Mouse (Mus musculus) urinary bladder, postnatal 14 days (tissue): ENCODE measurements around the gene Ahnak2.

Experiments
- DNase-seq: peaks from one replicate; pipeline ENCODE4 v3.0.0; 2021; ENCODE audit warnings: low spot score

Ahnak2 gene

DNA sequence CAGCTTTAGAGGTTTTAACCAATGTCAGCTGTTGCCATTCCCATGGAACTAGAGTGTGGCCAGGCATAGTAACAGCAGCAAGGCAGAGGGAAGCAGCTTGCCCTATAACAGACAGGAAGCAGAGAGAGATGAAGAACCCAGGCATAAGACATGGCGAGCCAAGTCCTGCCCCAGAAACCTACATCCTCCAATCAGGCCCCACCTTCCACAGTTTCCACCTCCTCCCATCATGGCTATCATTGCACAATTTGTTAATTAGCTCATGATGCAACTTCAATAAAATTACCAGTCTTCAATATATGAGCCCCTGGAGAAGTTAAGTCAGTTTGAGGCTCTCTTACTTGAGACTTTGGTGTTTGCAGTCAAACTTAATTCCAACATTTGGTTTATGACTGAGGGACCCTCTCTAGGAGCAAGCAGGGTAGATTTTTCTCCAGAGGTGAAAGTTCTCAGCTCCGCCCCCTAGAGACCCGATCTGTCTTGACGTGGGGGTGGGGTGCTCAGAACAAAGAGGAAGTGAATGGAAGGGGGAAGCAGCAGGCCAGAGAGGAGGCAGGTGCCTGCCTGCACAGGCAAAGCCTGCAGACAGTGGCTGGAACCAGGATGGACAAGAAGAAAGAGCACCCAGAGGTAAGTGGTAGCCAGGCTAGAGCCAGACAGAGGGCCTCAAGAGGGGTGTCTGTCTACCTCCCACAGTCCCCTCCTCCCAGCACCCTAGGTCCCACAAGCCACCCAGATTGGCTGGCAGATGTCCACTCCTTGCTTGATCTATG lies 42.1 kb downstream of the Ahnak2 start, which contains the start of gene Pld4:
TSS of gene Pld4 (plus strand) at position 502 of the 773 bp plus-strand sequence.
- no peak for DNase-seq

DNA sequence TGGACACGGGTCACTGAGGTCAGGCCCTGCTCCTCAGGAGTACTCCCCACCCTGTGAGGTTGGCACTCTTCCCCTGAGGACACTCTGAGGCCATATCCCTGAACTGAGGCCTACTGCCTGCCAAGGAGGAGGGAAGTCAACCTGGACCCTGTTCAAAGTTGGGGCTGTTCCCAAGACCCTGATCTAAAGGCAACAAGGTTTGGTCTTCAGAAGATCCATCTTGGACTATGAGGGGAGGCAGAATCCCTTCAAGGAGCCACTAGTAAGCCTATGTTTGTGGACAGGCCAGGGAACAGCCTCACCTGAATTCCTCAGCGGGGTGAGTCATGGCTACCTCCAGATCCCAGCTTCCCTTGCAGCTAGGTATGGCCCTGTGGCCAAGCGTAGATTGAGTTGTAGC lies 43.0 kb downstream of the Ahnak2 start:
- DNase-seq, result no peak

DNA sequence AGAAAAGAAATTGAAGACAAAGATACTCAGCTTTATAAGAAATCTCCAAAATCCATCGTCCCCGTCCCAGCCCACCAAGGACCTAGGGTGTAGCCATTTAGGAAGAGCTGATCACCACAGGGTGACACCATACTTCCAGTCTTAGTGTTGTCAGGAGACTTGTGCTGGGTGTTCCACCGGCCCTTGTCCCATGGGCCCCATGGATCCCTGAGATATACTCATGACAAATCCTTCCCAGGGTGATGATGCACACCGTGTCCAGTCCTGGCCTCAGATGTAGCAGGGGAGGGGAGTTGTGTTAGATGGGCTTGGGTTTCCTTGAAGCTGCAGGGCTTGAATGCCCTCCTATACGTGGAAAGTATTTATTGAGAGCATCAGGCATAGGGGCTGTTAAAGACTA lies 44.6 kb downstream of the Ahnak2 start:
- DNase-seq, result no peak

DNA sequence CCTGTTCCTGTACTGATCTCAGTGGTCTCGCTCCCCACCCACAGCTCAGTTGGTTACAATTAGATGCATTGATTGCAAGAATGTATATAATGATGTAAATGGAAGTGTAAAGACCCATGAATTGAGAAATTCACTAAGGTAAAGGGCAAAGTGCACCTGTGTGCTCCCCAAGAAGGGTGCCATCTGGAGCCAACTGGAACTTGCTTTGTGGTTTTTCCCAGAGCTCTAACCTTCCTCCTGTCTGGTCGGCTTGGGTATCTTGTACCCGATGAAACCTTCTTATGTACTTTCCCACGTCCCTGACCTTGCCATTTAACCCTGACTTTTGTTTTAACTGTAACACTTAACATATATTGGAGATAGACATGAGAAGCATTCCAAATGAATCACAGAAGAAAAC lies 46.6 kb downstream of the Ahnak2 start:
- DNase-seq, result no peak

DNA sequence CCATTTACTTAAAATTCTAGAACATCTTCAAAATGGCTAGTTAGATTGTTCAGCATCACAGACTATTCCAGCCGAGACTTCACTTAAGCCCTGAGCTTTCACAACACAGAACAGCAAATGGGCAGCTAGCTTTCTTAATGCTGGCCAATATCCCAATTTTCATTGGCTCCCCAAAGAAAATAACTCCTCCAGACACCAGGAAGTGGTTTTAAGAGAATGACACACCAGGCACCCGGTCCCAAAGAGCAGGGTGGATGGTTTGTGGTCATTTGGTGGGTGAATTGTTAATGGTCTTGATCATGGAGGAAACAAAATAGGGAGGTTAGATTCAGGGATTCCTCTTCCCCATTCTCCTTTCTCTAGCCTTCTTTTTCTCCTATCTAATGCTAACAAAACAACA lies 50.1 kb downstream of the Ahnak2 start:
- no peak for DNase-seq

DNA sequence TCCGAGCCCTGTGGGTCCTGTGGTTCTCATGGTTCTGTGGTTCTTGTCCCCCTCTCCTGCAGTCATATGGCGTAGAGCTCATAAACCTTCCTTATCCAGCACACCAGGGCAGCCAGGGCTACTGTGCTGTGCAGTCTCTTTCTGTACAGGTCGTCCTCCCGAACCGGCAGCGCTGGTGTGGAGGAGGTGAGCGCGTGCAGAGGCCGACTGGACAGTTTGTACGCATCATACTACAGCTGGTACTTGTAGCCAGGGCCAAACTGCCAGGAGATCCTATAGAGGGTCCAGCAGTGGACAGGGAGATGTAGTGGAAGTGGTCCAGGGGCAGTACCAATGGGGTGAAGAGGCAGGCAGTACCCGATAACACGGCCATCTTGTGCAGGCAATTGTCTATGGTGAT lies 51.5 kb downstream of the Ahnak2 start:
- DNase-seq, result no peak

DNA sequence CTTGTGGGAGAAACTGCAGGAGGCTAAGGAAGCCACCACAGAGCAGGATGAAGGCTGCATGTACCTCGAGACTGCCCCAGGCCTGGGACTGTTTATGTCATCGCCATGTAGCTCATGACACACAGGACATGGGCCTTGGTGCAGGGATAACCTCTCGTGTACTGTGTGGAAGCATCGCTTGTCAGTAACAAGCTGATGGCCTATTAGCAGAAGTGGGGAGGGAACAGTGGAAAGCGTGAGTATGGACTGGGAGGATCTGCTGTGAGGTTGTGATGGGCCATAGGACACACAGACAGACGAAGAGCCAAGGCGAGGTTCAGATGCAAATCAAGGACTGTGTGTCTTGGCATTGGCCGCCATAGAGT lies 54.9 kb downstream of the Ahnak2 start:
- DNase-seq, result no peak

DNA sequence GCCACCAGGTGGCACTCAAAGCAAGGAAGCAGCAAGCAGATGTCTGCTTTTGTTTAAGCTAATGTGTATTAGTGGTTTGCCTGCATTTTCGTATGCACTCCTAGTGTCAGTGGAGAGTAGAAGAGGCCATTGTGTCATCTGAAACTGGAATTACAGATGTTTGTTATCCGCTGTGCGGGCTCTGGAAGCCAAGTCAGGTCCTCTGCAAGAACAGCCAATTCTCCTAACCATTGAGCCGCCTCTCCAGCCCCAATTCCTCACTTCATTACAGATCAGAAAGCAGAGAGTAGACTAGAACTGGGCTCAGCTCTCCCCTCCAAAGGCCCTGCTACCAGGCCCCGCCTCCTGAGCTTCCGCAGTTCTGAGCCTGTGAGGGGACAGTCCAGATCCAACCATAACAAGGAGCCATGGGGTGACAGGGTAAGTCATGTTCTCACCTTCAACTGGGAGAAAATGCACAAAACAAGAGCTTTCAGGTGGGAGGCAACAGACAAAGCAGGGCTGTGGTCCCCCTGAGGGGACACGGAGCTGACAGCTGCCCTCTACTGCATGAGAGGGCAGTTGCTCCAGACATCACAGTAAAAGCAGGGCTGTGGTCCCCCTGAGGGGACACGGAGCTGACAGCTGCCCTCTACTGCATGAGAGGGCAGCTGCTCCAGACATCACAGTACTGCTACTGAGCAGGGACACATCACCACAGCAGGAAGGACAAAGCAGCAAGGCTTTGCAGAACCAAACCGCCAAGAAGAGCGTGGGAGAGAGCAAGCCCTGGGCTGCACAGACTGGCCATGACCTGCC lies 55.5 kb downstream of the Ahnak2 start:
- peak; percentile 49 for DNase-seq

DNA sequence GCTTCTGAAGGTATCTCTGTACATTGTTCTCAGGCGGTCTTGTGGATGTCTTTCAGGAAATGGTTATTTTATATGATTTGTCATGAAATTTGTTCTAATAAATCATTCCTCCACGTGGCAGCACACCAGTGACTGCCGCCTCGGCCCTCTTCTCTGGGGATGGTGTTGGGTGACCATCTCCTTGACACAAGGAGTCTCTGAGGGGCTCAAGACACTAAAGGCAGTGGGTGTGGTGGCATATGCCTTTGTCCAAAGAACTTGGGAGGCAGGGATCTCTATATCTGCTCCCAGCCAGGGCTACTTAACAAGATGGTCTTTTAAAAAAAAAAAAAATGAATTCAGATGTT lies 56.0 kb downstream of the Ahnak2 start:
- DNase-seq, result no peak

DNA sequence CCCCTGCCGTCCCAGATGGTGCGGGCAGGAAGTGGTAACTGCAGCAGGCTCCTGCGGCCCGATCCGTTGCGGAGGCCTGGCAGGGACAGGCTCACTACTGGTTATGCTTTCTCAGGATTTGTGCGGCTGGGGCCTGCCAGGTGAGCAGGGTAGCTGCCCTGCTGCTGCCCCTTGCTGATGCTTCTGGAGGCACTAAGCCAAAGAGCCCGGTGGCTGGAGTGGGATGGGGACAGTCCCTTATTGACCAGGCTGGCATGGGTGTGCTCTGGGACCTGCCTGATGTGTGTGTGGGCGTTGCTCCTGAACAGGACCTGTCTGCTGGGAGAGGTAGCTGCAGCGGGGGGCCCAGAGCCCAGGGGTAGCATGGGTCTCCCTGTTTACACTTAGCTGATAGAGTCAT lies 56.7 kb downstream of the Ahnak2 start:
- no peak for DNase-seq

DNA sequence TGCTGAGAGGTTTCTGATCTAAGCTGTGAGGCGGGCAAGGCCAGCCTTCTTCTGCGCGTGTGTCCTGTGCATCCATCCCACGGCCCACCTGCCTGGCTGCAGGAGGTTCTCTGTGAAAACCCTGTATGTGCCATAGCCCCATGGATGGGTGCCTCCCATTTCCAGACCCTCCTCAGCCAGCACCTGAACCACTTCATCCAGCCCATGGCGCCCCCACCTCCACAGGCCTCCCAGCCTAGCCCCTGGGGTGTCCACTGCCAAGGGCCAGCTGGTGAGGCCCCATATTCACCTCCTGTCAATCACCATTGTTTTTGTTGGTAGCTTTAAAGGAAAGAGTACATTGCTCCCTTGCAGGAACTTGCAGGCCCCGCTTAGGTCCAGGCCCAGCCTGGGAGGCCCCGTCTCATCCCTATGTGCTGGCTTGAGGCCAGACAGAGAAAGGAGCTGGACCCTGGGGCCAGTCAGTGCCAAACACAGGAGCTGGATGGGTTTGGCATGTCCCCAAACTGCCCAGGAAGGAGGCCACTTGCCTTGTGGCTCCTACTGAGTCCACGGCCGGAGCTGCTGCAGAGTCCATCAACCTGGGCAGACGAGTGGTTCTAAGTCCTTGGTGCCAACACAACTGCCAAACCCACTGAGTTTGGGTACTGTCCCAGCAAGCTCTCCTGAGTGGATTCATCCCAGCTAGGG lies 57.4 kb downstream of the Ahnak2 start:
- DNase-seq, result no peak

DNA sequence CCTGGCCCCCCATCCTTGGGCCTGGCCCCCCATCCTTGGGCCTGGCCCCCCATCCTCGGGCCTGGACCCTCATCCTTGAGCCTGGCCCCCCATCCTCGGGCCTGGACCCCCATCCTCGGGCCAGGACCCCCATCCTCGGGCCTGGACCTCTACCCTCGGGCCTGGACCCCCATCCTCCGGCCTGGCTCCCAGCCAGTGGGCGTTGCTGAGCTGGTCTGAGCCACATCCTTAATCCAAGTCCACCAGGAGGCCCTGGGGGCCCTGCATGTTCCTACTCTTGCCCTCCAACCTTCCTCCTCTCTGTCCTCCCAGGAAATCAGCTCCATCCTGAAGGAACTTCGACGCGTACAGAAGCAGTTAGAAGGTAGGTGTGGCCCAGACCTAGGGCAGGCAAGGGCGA lies 58.2 kb downstream of the Ahnak2 start:
- DNase-seq, result no peak

DNA sequence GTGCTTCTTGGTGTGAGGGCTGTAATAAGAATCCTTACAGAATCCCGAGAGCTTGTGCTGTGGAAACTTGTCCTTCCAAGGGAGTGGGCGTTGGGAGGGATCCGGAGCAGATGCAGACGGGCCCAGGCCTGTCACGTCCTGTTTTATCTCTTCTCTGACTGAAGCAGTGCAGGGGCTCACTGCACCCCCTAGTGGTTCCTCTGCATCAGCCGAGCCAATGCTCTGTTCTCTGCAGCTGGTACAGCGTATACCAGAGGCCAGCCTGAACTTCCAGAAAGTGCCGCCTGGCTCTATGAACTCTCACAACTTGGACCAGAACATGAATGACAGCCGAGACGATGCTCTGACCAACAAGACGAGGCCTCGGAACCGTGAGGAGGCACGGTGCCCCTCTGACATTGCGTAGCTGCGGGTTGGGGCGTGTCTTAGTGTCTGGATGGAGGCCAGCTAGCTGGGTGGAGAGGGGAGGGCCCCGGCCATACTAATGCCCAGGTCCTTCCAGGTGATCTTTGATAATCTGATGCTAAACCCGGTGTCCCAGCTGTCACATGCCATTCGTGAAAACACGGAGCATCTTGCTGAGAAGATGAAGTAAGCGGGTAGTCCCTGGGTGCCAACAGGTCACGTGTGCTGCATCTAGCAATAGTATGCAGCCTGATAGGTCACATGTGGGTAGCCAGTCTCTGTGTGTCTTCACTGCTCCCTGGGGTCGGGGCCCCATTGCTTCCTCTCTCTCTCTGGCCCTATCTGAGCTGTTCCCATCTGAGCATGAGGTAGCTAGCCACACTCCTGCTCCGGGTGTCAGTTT lies 59.1 kb downstream of the Ahnak2 start:
- DNase-seq, result peak; percentile 90

DNA sequence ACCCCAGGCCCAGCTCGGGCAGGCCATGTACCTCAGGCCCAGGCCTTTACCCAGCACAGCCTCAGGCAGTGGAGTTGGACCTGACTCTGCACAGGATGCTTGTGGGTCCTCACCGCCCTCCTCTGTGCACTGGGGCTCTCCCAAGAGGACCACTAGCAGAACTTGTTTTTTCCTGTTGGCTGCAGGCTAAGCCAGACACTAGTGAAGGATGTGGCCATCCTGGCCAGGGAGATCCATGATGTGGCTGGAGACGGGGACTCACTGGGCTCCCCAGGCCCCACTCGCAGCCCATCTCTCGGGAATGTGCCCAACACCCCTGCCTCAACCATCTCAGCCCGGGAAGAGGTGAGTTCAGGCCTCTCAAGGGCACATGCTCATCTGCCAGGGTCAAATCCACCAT lies 59.7 kb downstream of the Ahnak2 start:
- DNase-seq, result no peak

DNA sequence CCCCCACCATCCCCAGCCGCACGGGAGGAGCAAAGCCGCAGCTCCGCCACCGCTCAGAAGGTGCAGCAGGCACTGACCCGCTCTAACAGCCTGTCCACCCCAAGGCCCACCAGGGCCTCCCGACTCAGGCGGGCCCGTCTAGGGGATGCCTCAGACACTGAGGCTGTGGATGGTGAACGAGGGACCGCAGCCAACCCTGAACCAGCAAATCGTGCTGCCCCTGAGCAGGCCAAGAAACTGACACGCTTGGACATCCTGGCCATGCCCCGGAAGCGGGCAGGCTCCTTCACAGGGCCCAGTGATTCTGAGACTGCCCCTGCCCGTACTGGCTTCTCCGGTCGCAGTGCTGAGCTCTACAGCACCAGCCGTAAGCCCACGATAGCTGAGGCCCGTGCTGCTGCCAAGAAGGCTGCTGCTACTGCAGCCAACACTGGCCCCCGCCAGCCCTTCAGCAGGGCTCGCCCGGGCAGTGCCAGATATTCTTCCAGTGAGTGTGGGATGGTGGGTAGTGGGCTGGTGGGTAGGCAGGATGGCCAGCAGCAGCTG lies 63.4 kb downstream of the Ahnak2 start:
- no peak for DNase-seq

DNA sequence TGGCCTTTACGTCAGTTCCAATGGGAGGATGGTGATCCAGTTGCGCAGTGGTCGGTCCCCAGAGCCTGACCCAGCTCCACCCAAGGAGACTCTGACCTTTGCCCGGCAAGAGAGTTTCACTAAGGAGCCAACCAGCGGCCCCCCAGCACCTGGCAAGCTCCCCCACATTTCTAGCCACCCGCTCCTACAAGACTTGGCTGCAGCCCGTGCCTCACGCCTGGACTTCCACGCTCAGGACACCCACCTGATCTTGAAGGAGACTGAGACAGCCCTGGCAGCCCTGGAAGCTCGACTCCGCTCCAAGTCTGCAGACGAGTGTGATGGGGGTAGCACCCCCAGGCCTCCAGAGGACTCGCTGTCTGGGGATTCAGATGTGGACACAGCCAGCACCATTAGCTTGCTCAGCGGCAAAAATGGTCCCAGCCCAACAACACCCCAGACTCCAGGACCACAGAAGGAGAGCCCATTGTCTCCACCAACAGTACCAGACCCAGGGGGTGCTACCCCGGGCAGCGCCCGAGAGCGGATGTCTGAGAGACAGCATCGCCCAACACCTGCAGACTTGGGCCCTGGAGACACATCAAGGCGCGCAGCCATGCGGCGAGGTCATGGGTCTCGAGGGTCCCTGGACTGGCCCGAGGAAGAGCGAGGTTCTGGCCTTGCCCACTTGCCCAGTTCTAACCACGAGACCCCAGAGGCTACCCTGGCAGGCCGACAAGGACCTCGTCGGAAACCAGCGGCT lies 64.0 kb downstream of the Ahnak2 start:
- DNase-seq, result no peak

DNA sequence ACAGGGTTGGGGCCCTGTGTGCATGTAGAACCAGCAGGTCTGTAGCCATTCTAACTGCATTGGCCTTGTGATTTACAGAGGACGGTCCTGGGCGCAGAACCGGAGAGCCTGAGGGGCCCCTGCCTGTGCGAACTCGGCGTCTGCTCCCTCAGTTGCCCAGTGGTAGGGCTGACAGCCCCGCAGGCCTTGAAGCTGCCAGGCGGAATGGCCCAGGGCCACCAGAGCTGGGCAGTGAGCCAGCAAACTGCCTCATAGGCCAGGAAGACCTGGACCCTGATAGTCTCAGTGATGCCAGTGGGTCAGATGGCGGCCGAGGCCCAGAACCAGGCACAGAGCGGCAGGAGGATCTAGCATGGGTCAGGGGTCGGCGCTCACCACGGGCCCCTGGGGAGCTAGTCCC lies 64.7 kb downstream of the Ahnak2 start:
- DNase-seq, result no peak

DNA sequence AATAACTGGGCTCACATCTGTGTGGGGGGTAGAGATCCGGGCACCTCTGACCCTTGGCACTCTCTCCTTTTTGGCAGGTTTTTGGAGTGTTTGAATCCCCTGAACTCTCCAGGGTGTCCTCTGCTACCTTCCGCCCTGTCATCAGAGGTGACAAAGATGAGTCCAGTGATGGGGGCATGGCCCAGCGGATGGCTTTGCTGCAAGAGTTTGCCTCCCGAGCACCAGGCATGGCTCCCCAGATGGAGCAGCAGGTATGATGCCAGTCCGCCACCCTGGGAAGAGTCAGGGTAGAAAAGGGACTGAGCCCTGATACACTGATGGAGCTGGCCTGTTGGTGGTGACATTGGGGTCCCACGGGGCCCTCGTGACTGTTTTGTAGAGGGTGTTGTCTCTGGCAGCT lies 65.4 kb downstream of the Ahnak2 start:
- no peak for DNase-seq

DNA sequence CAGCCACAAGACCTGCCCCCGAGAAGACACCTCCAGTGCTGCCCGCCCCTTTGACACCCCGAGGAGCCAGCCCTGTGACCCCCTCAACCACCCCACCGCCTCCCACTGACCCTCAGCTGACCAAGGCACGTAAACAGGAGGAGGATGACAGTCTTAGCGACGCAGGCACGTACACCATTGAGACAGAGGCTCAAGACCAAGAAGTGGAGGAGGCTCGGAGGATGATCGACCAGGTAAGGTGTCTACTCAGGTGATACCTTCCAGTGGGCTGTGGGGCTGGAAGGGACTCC lies 65.9 kb downstream of the Ahnak2 start:
- DNase-seq, result no peak

DNA sequence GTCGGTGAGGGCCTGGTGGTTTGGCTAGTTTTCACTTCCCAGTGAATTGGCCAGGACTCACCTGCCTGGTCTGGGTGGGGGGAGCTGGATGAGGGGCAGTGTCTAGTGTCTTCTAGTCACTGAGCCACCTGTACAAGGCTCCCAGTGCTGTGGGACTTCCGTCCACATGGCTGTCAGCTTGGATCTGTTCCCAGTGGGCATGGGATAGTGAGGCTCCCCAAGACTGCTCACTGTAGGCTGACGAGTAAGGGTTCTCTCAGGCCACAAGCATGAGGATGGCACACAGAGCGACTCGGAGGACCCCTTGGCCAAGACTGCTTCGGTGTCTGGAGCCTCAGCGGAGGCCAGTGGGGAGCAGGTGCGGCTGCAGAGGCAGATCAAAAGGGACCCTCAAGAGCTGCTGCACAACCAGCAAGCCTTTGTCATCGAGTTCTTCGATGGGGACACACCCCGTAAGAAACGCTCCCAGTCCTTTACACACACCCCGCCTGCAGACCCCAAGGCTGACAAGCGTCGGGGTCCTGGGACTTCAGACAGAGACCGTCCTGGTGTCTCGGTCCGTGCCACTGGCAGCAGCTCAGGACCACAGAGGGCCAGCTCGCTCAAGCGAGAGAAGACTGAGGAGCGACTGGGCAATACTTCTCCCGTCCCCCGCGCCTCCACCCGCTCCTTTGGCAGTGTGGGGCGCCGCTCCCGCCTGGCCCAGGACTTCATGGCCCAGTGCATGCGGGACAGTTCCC lies 66.4 kb downstream of the Ahnak2 start:
- no peak for DNase-seq
